Mouse (Mus musculus): ENCODE measurements around the gene Mafg. TPM values are rescaled to one million over a fixed set of nuclear protein-coding genes. Genes with fewer than 3 reads are reported as not detected.
"Not testable (repeated sequence)": the region's sequence is repeated elsewhere in the genome, so short reads cannot be mapped to it uniquely, and the experiment has no call there.

Gene Mafg
- polyA plus RNA-seq, 1 experiment from 2014 or later, result 31.2 TPM

GRCm38 (mm10) chr11:120598283-120598989 is 35.0 kb downstream of the Mafg start, which contains the start of the genes Alyref and Anapc11:
Alyref (minus strand) TSS chr11:120598365.
Anapc11 (plus strand) TSS chr11:120598421.
- ATAC-seq, result peak; percentile 99
- Histone ChIP-seq H3K9me3 (no peaks in the 10 kb centered on the region), H3K27me3 (no peaks in the 10 kb centered on the region), H3K36me3 (peaks cover 62% of the 10 kb centered on the region), H3K9ac (replicated peaks) (peak within 1 kb of the TSS; percentile 99), H3K4me3 (replicated peaks) (peak within 1 kb of the TSS; percentile 99), H3K27ac (peak within 1 kb of the TSS; percentile 90), H3K4me2 (replicated peaks) (peak within 1 kb of the TSS; percentile 98), H3K4me1 (replicated peaks) (peaks cover 31% of the 10 kb centered on the region)
- under 1% methylated on average over 87 of the region's 88 CpGs for WGBS

GRCm38 (mm10) chr11:120597240-120598235 is 35.9 kb downstream of the Mafg start:
- H3K36me3 ChIP-seq, result peaks cover 62% of the 10 kb centered on the region
- peak overlapping the region; percentile 90 for H3K27ac ChIP-seq
- H3K4me2 ChIP-seq (replicated peaks), result peak overlapping the region; percentile 98
- WGBS, result 6% methylated on average over 90 of the region's 99 CpGs
- ATAC-seq, result peak; percentile 81
- peak overlapping the region; percentile 99 for H3K4me3 ChIP-seq (replicated peaks)
- peaks cover 31% of the 10 kb centered on the region for H3K4me1 ChIP-seq (replicated peaks)
- H3K9me3 ChIP-seq, result no peaks in the 10 kb centered on the region
- H3K9ac ChIP-seq (replicated peaks), result peak overlapping the region; percentile 99
- no peaks in the 10 kb centered on the region for H3K27me3 ChIP-seq

DNA sequence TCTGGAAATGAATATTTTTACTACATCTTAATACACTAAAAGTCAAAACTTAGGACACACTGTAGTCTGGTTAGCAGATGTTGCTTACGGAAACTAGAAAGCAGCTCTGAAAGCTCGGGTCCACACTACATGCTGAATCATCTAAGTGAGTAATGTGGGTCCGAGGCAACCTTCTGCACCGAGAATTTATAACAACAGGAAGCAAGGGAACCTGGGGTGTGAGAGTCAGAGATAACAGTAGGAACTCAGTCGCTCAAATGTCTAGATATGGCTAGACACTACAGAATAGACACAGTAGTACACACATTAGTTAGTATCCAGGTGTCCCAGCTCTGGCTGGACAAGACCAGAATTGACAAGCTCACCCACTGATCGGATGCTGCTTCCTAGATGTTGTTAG is 44.9 kb downstream of the Mafg start:
- Histone ChIP-seq H3K9ac (replicated peaks) (no peak overlapping the region), H3K9me3 (no peaks in the 10 kb centered on the region), H3K27me3 (no peaks in the 10 kb centered on the region), H3K4me2 (replicated peaks) (no peak overlapping the region), H3K4me1 (replicated peaks) (no peaks in the 10 kb centered on the region), H3K27ac (no peak overlapping the region), H3K36me3 (peaks cover 93% of the 10 kb centered on the region), H3K4me3 (replicated peaks) (no peak overlapping the region)
- WGBS, result 96% methylated on average over 6 of the region's 6 CpGs
- ATAC-seq, result no peak

GRCm38 (mm10) chr11:120583937-120584336 is 49.5 kb downstream of the Mafg start:
- ATAC-seq, result no peak
- Histone ChIP-seq H3K4me3 (replicated peaks) (no peak overlapping the region), H3K27ac (no peak overlapping the region), H3K9ac (replicated peaks) (no peak overlapping the region), H3K4me1 (replicated peaks) (peaks cover 27% of the 10 kb centered on the region), H3K4me2 (replicated peaks) (no peak overlapping the region), H3K27me3 (no peaks in the 10 kb centered on the region), H3K9me3 (no peaks in the 10 kb centered on the region), H3K36me3 (peaks cover 61% of the 10 kb centered on the region)
- WGBS, result 79% methylated on average over 1 of the region's 1 CpGs

DNA sequence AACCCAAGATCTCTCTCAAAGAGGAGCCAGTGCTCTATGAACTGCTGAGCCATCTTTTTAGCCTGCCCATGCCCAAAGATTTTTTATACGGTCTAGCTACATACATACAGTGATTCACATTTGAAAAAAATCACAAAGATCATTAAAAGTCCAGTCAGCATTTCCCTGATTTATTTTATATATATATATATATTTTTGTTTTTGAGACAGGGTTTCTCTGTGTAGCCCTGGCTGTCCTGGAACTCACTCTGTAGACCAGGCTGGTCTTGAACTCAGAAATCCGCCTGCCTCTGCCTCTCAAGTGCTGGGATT is 50.5 kb downstream of the Mafg start:
- H3K9me3 ChIP-seq; H3K4me3 ChIP-seq (replicated peaks); H3K27me3 ChIP-seq; H3K9ac ChIP-seq (replicated peaks); H3K4me2 ChIP-seq (replicated peaks); ATAC-seq: not testable (repeated sequence)
- 98% methylated on average over 2 of the region's 2 CpGs for WGBS
- peaks cover 32% of the 10 kb centered on the region for H3K4me1 ChIP-seq (replicated peaks)
- peaks cover 62% of the 10 kb centered on the region for H3K36me3 ChIP-seq
- H3K27ac ChIP-seq, result peak overlapping the region; percentile 96; the same call in 1 of the 2 replicates

DNA sequence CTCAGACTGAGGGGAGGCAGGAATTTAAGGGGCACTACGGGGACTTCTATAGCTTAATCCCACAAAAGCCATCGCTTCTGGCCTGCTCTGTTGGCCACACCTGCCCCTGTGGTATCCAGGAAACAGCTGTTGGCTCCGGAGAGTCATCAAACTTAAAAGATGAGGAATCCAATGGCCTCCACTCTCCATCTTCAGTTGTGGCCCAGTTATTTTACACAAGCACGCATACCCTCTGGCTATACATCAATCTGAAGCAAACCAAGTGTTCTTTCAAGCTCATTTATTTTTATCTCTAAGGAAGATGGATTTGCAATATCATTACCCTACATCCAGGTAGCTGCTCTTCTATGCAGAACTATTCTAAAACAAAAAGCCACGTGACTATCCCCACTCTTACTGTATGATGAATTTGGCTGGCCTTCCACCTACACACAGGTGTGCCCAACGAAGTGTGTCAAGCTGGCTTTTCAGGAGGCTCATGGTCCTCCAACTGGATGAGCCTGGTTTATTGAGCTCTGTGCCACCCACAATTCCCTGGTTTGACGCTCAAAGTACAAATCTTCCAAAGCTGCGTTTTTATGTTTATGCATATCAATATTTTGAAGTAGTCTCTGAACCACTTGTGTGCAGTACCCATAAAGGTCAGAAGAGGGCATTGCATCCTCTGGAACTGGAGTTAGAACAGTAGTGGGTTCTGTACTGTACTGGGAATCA is 51.0 kb downstream of the Mafg start:
- Histone ChIP-seq H3K9me3 (no peaks in the 10 kb centered on the region), H3K36me3 (peaks cover 62% of the 10 kb centered on the region), H3K9ac (replicated peaks) (peak overlapping the region; percentile 96), H3K27me3 (no peaks in the 10 kb centered on the region), H3K4me2 (replicated peaks) (peak overlapping the region; percentile 94), H3K4me1 (replicated peaks) (peaks cover 32% of the 10 kb centered on the region), H3K27ac (peak overlapping the region; percentile 96), H3K4me3 (replicated peaks) (peak overlapping the region; percentile 94)
- ATAC-seq, result no peak
- WGBS, result 66% methylated on average over 8 of the region's 8 CpGs

DNA sequence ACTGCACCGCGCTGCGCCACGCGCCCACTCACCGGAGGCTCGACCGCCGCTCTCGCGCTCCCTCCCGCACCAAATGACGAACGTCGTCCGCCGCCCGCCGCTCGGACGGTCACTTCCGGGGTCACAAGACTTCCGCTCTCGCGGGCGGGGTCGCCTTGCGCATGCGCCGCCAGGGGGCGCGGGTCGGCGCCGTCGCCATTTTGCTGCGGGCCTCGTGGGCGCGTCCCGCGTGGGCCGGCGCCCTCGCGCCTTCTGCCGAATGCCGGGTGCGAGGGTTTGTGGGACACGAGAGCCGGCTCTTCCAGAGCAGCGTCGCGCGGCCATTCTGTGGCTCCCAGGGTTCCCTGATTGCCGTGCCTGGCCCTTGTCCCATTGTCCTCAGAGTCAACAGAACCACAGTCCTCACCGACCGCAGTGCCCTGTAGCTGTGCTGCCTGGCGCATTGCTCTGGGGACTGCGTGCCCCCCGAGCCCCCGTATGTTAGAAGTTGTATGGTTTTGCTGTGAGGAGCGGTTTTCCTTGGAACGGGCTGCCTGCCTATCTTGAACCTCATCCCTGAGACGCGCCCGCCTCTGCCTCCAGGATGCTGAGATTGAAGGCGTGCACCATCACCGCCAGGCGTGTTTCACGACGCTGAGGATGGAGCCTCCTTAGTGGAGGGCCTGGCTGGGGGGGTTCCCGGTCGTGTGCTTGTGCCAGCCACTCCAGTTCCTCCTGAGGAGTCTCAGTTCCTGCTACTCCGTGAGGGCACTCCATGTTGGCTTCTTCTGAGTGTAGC is 51.7 kb downstream of the Mafg start, which contains the start of gene Arhgdia:
Gene Arhgdia, minus strand, starts transcription at position 135 of the 778 bp plus-strand sequence.
- Histone ChIP-seq H3K9me3 (no peaks in the 10 kb centered on the region), H3K4me2 (replicated peaks) (peak within 1 kb of the TSS; percentile 94), H3K4me1 (replicated peaks) (peaks cover 32% of the 10 kb centered on the region), H3K27me3 (no peaks in the 10 kb centered on the region), H3K9ac (replicated peaks) (peak within 1 kb of the TSS; percentile 96), H3K36me3 (peaks cover 60% of the 10 kb centered on the region), H3K4me3 (replicated peaks) (peak within 1 kb of the TSS; percentile 94), H3K27ac (peak within 1 kb of the TSS; percentile 96)
- peak; percentile 72 for ATAC-seq
- WGBS, result 4% methylated on average over 69 of the region's 75 CpGs

GRCm38 (mm10) chr11:120580871-120581331 is 52.5 kb downstream of the Mafg start:
- peak overlapping the region; percentile 96 for H3K9ac ChIP-seq (replicated peaks)
- H3K4me2 ChIP-seq (replicated peaks), result peak overlapping the region; percentile 94
- no peaks in the 10 kb centered on the region for H3K27me3 ChIP-seq
- under 1% methylated on average over 40 of the region's 44 CpGs for WGBS
- peaks cover 53% of the 10 kb centered on the region for H3K36me3 ChIP-seq
- H3K9me3 ChIP-seq, result no peaks in the 10 kb centered on the region
- H3K27ac ChIP-seq, result peak overlapping the region; percentile 96
- peaks cover 32% of the 10 kb centered on the region for H3K4me1 ChIP-seq (replicated peaks)
- ATAC-seq, result peak; percentile 32
- peak overlapping the region; percentile 94 for H3K4me3 ChIP-seq (replicated peaks)

DNA sequence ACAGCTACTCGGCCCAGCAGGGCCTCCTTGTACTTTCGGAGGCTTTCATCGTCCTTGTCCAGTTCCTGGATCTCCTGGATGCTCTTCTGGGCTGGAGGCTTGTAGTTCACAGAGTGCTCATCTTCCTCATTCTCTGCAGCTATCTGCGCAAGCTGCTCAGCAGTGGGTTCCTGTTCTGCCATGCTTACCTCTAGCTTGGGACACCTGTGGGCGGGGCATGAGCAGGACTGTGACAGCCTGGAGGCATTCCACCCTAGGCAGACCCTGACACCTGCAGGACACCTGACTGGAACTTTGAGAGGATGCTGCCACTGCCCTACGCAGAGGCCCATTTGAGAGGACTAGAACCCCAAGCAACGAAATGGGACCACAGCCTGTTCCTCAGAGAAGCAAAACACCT is 53.2 kb downstream of the Mafg start:
- H3K9ac ChIP-seq (replicated peaks), result peak overlapping the region; percentile 96
- H3K27ac ChIP-seq, result peak overlapping the region; percentile 96
- WGBS, result 62% methylated on average over 7 of the region's 7 CpGs
- H3K4me1 ChIP-seq (replicated peaks), result peaks cover 32% of the 10 kb centered on the region
- ATAC-seq, result no peak
- peak overlapping the region; percentile 94 for H3K4me2 ChIP-seq (replicated peaks)
- H3K9me3 ChIP-seq, result no peaks in the 10 kb centered on the region
- peak overlapping the region; percentile 94 for H3K4me3 ChIP-seq (replicated peaks)
- peaks cover 47% of the 10 kb centered on the region for H3K36me3 ChIP-seq
- H3K27me3 ChIP-seq, result no peaks in the 10 kb centered on the region

- WGBS, result 65% methylated on average over 15 of the region's 15 CpGs
Observed at GRCm38 (mm10) chr11:120579316-120580107, 53.9 kb downstream of the Mafg start.

More at GRCm38 (mm10) chr11:120579316-120580107, 53.9 kb downstream of the Mafg start:
- peak overlapping the region; percentile 96 for H3K9ac ChIP-seq (replicated peaks)
- no peak for ATAC-seq
- H3K4me2 ChIP-seq (replicated peaks), result peak overlapping the region; percentile 94
- H3K4me1 ChIP-seq (replicated peaks), result peaks cover 37% of the 10 kb centered on the region
- peak overlapping the region; percentile 96 for H3K27ac ChIP-seq
- H3K4me3 ChIP-seq (replicated peaks), result peak overlapping the region; percentile 94
- H3K27me3 ChIP-seq, result no peaks in the 10 kb centered on the region
- peaks cover 42% of the 10 kb centered on the region for H3K36me3 ChIP-seq
- no peaks in the 10 kb centered on the region for H3K9me3 ChIP-seq
